Mouse (Mus musculus): ENCODE data around the gene Hspd1.

- TF ChIP-seq CTCF (IDR thresholded peaks at IDR 0.05; ENCODE audit: borderline replicate concordance, control insufficient read depth, extremely low read depth, insufficient read depth, low read length, poor library complexity) (no peak), POLR2A (IDR thresholded peaks at IDR 0.05; ENCODE audit: control insufficient read depth, extremely low read depth, insufficient read depth, low read length, poor library complexity) (no peak)
Measured at GRCm38 (mm10) chr1:55106919-55107585, 19.0 kb upstream of the Hspd1 start.
